Mouse (Mus musculus) MEL (cell line): ENCODE data around the gene Cntn2. TPM values are rescaled to one million over a fixed set of nuclear protein-coding genes. Genes with fewer than 3 reads are reported as not detected.

Source experiments
- DNase-seq: peaks from one replicate; pipeline ENCODE4 v3.0.0; 2011; ENCODE audit warnings: low read depth, low spot score
- H3K27ac ChIP-seq: 2 replicates; pipeline ENCODE4 v1.5.1; 2012; ENCODE audit warnings: low read depth, mild to moderate bottlenecking, control low read depth, low read length, moderate library complexity; ENCODE audit not compliant: control insufficient read depth
- H3K27me3 ChIP-seq, 2 experiments: fragments of 150-350 bp in 1 of 2; sonication (generic) in 1 of 2; 2 replicates each; pipeline ENCODE4 v1.6.1; 2012; ENCODE audit warnings: low read length in 2 of 2, mild to moderate bottlenecking in 2 of 2, improper control_type of control experiment in 1 of 2, moderate library complexity in 1 of 2; ENCODE audit not compliant: insufficient read depth in 2 of 2, control insufficient read depth in 1 of 2
- H3K36me3 ChIP-seq, 2 experiments: 2 replicates each; pipeline ENCODE4 v1.6.1; 2012 to 2014; ENCODE audit warnings: low read length in 2 of 2, improper control_type of control experiment in 1 of 2, inconsistent platforms in 1 of 2, mild to moderate bottlenecking in 1 of 2; ENCODE audit not compliant: insufficient read depth in 2 of 2, control insufficient read depth in 1 of 2
- H3K4me1 ChIP-seq, 2 experiments: fragments of 150-350 bp in 1 of 2; sonication (generic) in 1 of 2; 2 replicates each; pipeline ENCODE4 v1.6.1; 2012; ENCODE audit warnings: low read length in 2 of 2, improper control_type of control experiment in 1 of 2, mild to moderate bottlenecking in 1 of 2; ENCODE audit not compliant: insufficient read depth in 2 of 2, control insufficient read depth in 1 of 2
- H3K4me3 ChIP-seq, 2 experiments: fragments of 150-350 bp in 1 of 2; sonication (generic) in 1 of 2; 2 replicates each; pipeline ENCODE4 v1.5.1; 2012; ENCODE audit warnings: low read depth in 2 of 2, low read length in 2 of 2, mild to moderate bottlenecking in 2 of 2, moderate library complexity in 2 of 2, control low read depth in 1 of 2, improper control_type of control experiment in 1 of 2; ENCODE audit not compliant: control insufficient read depth in 1 of 2, insufficient read depth in 1 of 2
- H3K79me2 ChIP-seq: 2 replicates; pipeline ENCODE4 v1.6.1; 2012; ENCODE audit warnings: mild to moderate bottlenecking, low read length, moderate library complexity; ENCODE audit not compliant: control insufficient read depth, poor library complexity, insufficient read depth
- H3K9ac ChIP-seq: 2 replicates; pipeline ENCODE4 v1.6.1; 2012; ENCODE audit warnings: low read depth, mild to moderate bottlenecking, control low read depth, low read length, moderate library complexity; ENCODE audit not compliant: control insufficient read depth, poor library complexity, severe bottlenecking
- H3K9me3 ChIP-seq: fragments of 150-350 bp; sonication (generic); replicated peaks from 2 replicates; pipeline ENCODE4 v1.6.1; 2012; ENCODE audit warnings: mild to moderate bottlenecking, low read length, improper control_type of control experiment, moderate library complexity; ENCODE audit not compliant: insufficient read depth
- BHLHE40 ChIP-seq: IDR thresholded peaks from 2 replicates; pipeline ENCODE4 v1.6.1; 2012; ENCODE audit warnings: low read depth, mild to moderate bottlenecking, inconsistent platforms, low read length, improper control_type of control experiment, borderline replicate concordance
- CHD1 ChIP-seq: IDR thresholded peaks from 2 replicates; pipeline ENCODE4 v1.6.1; 2012; ENCODE audit warnings: low read depth, mild to moderate bottlenecking, inconsistent platforms, low read length, improper control_type of control experiment
- CHD2 ChIP-seq: IDR thresholded peaks from 2 replicates; pipeline ENCODE4 v1.6.1; 2011; ENCODE audit warnings: low read length, improper control_type of control experiment
- ELF1 ChIP-seq: IDR thresholded peaks from 2 replicates; pipeline ENCODE4 v1.6.1; 2014; ENCODE audit warnings: low read depth, mild to moderate bottlenecking, inconsistent platforms, low read length, improper control_type of control experiment, moderate library complexity
- ETS1 ChIP-seq: IDR thresholded peaks from 2 replicates; pipeline ENCODE4 v1.6.1; 2012; ENCODE audit warnings: low read depth, mild to moderate bottlenecking, inconsistent platforms, low read length, improper control_type of control experiment, moderate library complexity
- JUND ChIP-seq: IDR thresholded peaks from 2 replicates; pipeline ENCODE4 v1.6.1; 2011; ENCODE audit warnings: low read depth, mild to moderate bottlenecking, improper control_type of control experiment, low read length
- KAT2A ChIP-seq: conservative IDR thresholded peaks from 2 replicates; pipeline ENCODE4 v1.6.1; 2012; ENCODE audit warnings: low read depth, low read length, improper control_type of control experiment, inconsistent platforms
- MAX ChIP-seq: IDR thresholded peaks from 2 replicates; pipeline ENCODE4 v1.6.1; 2011; ENCODE audit warnings: low read length, improper control_type of control experiment
- MXI1 ChIP-seq: IDR thresholded peaks from 2 replicates; pipeline ENCODE4 v1.6.1; 2011; ENCODE audit warnings: mild to moderate bottlenecking, low read depth, low read length, improper control_type of control experiment
- MYB ChIP-seq: IDR thresholded peaks from 2 replicates; pipeline ENCODE4 v1.6.1; 2011; ENCODE audit warnings: mild to moderate bottlenecking, low read depth, low read length, improper control_type of control experiment
- NRF1 ChIP-seq: IDR thresholded peaks from 2 replicates; pipeline ENCODE4 v1.6.1; 2014; ENCODE audit warnings: low read depth, mild to moderate bottlenecking, inconsistent platforms, low read length, improper control_type of control experiment, moderate library complexity; ENCODE audit not compliant: poor library complexity, insufficient read depth, severe bottlenecking
- POLR2AphosphoS5 ChIP-seq: IDR thresholded peaks from 2 replicates; pipeline ENCODE4 v1.6.1; 2012; ENCODE audit warnings: low read depth, borderline replicate concordance, mild to moderate bottlenecking, inconsistent platforms, low read length, moderate library complexity, mixed read lengths
- RAD21 ChIP-seq: IDR thresholded peaks from 2 replicates; pipeline ENCODE4 v1.6.1; 2011; ENCODE audit warnings: mild to moderate bottlenecking, low read depth, low read length, improper control_type of control experiment
- RCOR1 ChIP-seq: IDR thresholded peaks from 2 replicates; pipeline ENCODE4 v1.6.1; 2012; ENCODE audit warnings: low read depth, mild to moderate bottlenecking, inconsistent platforms, low read length, improper control_type of control experiment
- SIN3A ChIP-seq: IDR thresholded peaks from 2 replicates; pipeline ENCODE4 v1.6.1; 2012; ENCODE audit warnings: low read length, improper control_type of control experiment, inconsistent platforms
- ZMIZ1 ChIP-seq: IDR thresholded peaks from 2 replicates; pipeline ENCODE4 v1.6.1; 2012; ENCODE audit warnings: low read depth, mild to moderate bottlenecking, inconsistent platforms, low read length, improper control_type of control experiment, moderate library complexity
- polyA plus RNA-seq, 2 experiments: library from polyadenylated mRNA; stranded (reverse) in 1 of 2; unstranded in 1 of 2; fragments of >175 nt in 1 of 2; fragments of >200 nt in 1 of 2; gene quantifications; 2 replicates each; pipeline versions ENCODE4 v1.2.1 to v1.2.4; 2012; ENCODE audit warnings: low replicate concordance in 2 of 2, low read depth in 1 of 2; ENCODE audit not compliant: insufficient read length in 2 of 2, insufficient read depth in 1 of 2, missing spikeins in 1 of 2
- total RNA-seq: library from RNA; depleted of rRNA; stranded (reverse); fragments of 300-350 nt; gene quantifications from 2 replicates; pipeline ENCODE4 v1.2.3, GENCODE M21; 2012

The Cntn2 gene
- total and polyA plus RNA-seq, 3 experiments, result not detected

DNA sequence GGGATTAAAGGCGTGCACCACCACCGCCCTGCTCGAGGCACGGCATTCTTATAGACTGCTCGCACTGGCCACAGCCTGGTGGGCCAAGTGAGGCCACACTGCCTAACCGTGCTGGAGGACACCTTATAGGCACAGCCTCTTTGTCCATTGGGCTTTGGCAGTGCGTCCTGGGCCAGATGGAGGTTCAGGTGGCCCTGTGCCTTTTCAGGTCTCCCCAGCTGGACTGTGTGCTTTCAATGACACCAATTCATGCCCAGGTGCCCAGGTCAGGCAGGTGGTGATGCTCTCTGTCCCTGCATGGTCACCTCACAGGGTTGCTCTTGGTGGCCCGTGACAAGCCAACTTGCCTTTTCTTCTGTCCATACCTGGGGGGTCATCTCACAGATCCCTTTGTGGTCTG is 33.8 kb upstream of the Cntn2 start:
- Histone ChIP-seq H3K4me1 (no peaks in the 10 kb centered on the region), H3K4me3 (no peak overlapping the region), H3K79me2 (no peaks in the 10 kb centered on the region), H3K9me3 (no peaks in the 10 kb centered on the region), H3K27ac (no peak overlapping the region), H3K9ac (no peak overlapping the region), H3K27me3 (peaks cover 8 to 24% of the 10 kb centered on the region in 2 experiments), H3K36me3 (no peaks in the 10 kb centered on the region)
- DNase-seq, result no peak
- TF ChIP-seq RCOR1, result no peak
- no peak for TF ChIP-seq MAX
- TF ChIP-seq ZMIZ1, result no peak
- no peak for TF ChIP-seq POLR2AphosphoS5
- no peak for TF ChIP-seq MXI1
- no peak for TF ChIP-seq JUND
- no peak for TF ChIP-seq CHD1

DNA sequence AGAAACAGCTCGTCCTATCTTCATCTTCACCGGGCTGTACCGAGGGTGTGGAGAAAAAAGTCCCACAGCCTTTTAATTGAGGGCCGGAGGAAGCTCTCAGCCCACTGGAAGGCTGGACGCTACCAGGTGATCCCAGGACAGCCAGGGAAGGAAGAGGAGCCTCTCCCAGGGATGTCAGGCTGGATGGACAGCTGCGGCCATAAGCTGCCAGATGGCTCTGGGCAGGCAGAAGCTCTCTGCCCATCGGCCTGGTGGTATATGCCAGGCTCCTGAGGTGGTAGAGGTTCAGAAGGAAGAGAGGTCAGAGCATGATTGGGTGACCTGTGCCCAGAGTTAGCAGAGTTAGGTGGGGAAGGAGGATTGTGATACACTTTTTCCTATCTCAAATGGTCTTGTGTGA is 29.8 kb upstream of the Cntn2 start:
- Histone ChIP-seq H3K4me3 (no peak overlapping the region), H3K4me1 (no peaks in the 10 kb centered on the region), H3K36me3 (no peaks in the 10 kb centered on the region), H3K9me3 (no peaks in the 10 kb centered on the region), H3K9ac (no peak overlapping the region), H3K79me2 (no peaks in the 10 kb centered on the region), H3K27me3 (peaks cover 10 to 27% of the 10 kb centered on the region in 2 experiments), H3K27ac (no peak overlapping the region)
- no peak for TF ChIP-seq ETS1
- TF ChIP-seq RCOR1, result no peak
- no peak for TF ChIP-seq RAD21
- TF ChIP-seq BHLHE40, result no peak
- TF ChIP-seq KAT2A, result no peak
- no peak for TF ChIP-seq CHD2
- no peak for TF ChIP-seq MAX
- no peak for TF ChIP-seq SIN3A
- no peak for TF ChIP-seq POLR2AphosphoS5
- TF ChIP-seq MYB, result no peak
- no peak for TF ChIP-seq NRF1
- TF ChIP-seq CHD1, result no peak
- no peak for TF ChIP-seq ELF1
- DNase-seq, result no peak
